Mouse (Mus musculus): Measurements from ENCODE around the gene Acadsb.
A peak's percentile ranks its signal among the peaks of the same experiment; 100 is the strongest.
"Not testable (repeated sequence)": the region's sequence is repeated elsewhere in the genome, so short reads cannot be mapped to it uniquely, and the experiment has no call there.

Acadsb gene

GRCm38 (mm10) chr7:131410416-131411058, at the start of gene Acadsb, which contains the start of gene Ikzf5:
TSS of gene Acadsb (plus strand) at chr7:131410601.
TSS of gene Ikzf5 (minus strand) at chr7:131410521.
- peak; percentile 91 for ATAC-seq (ENCODE audit: low TSS enrichment)

GRCm38 (mm10) chr7:131362269-131362614, 48.2 kb upstream of the Acadsb start:
- peak; percentile 55 for ATAC-seq (ENCODE audit: low TSS enrichment)

GRCm38 (mm10) chr7:131362615-131363300, 47.6 kb upstream of the Acadsb start, which contains the start of gene 2310057M21Rik:
TSS of gene 2310057M21Rik (minus strand) at chr7:131362759.
- ATAC-seq (ENCODE audit: low TSS enrichment) = peak; percentile 95

- ATAC-seq (ENCODE audit: low TSS enrichment) = no peak
Measured at GRCm38 (mm10) chr7:131364131-131364530, 46.3 kb upstream of the Acadsb start.

- peak; percentile 95 for ATAC-seq (ENCODE audit: low TSS enrichment)
Measured at GRCm38 (mm10) chr7:131370648-131371469, 39.5 kb upstream of the Acadsb start, which contains the start of gene Pstk. TSS of gene Pstk (plus strand) at chr7:131371141.

- ATAC-seq (ENCODE audit: low TSS enrichment) = peak; percentile 50; the same call in 1 of the 2 replicates
Measured at GRCm38 (mm10) chr7:131371470-131371860, 38.9 kb upstream of the Acadsb start.

- ATAC-seq (ENCODE audit: low TSS enrichment) = no peak
Measured at GRCm38 (mm10) chr7:131371880-131372651, 38.3 kb upstream of the Acadsb start.

GRCm38 (mm10) chr7:131391761-131392160, 18.6 kb upstream of the Acadsb start:
- ATAC-seq (ENCODE audit: low TSS enrichment) = not testable (repeated sequence)

GRCm38 (mm10) chr7:131409321-131409987, 947 bp upstream of the Acadsb start:
- ATAC-seq (ENCODE audit: low TSS enrichment) = peak; percentile 18; the same call in 1 of the 2 replicates

- ATAC-seq (ENCODE audit: low TSS enrichment) = peak; percentile 66
Measured at GRCm38 (mm10) chr7:131409988-131410385, 414 bp upstream of the Acadsb start.

GRCm38 (mm10) chr7:131411221-131411940, 980 bp downstream of the Acadsb start:
- ATAC-seq (ENCODE audit: low TSS enrichment) = no peak

GRCm38 (mm10) chr7:131411941-131412270, 1.5 kb downstream of the Acadsb start:
- ATAC-seq (ENCODE audit: low TSS enrichment) = no peak

- ATAC-seq (ENCODE audit: low TSS enrichment) = not testable (repeated sequence)
Measured at GRCm38 (mm10) chr7:131416742-131417141, 6.3 kb downstream of the Acadsb start.

- no peak for ATAC-seq (ENCODE audit: low TSS enrichment)
Measured at GRCm38 (mm10) chr7:131417605-131418004, 7.2 kb downstream of the Acadsb start.

- ATAC-seq (ENCODE audit: low TSS enrichment) = no peak
Measured at GRCm38 (mm10) chr7:131424912-131425311, 14.5 kb downstream of the Acadsb start.

GRCm38 (mm10) chr7:131427331-131427730, 16.9 kb downstream of the Acadsb start:
- no peak for ATAC-seq (ENCODE audit: low TSS enrichment)

GRCm38 (mm10) chr7:131432244-131432643, 21.8 kb downstream of the Acadsb start:
- peak; percentile 81 for ATAC-seq (ENCODE audit: low TSS enrichment)

- no peak for ATAC-seq (ENCODE audit: low TSS enrichment)
Measured at GRCm38 (mm10) chr7:131434276-131434675, 23.9 kb downstream of the Acadsb start.

- ATAC-seq (ENCODE audit: low TSS enrichment) = no peak
Measured at GRCm38 (mm10) chr7:131437051-131437450, 26.6 kb downstream of the Acadsb start.

GRCm38 (mm10) chr7:131456714-131457113, 46.3 kb downstream of the Acadsb start:
- ATAC-seq (ENCODE audit: low TSS enrichment) = no peak

Data from frontal cortex, adult (tissue).